Mouse (Mus musculus) bone marrow, adult 2 months (tissue): ENCODE results near the gene Fbxl13.

ENCODE experiments used
- CTCF ChIP-seq: fragments of 200-500 bp; IDR thresholded peaks from 2 replicates; pipeline ENCODE4 v1.5.1; 2011; ENCODE audit warnings: low read length, control low read depth; ENCODE audit not compliant: control insufficient read depth, insufficient read depth
- POLR2A ChIP-seq: fragments of 200-500 bp; IDR thresholded peaks from 2 replicates; pipeline ENCODE4 v1.6.1; 2011; ENCODE audit warnings: low read depth, mild to moderate bottlenecking, control low read depth, low read length, borderline replicate concordance; ENCODE audit not compliant: control insufficient read depth

DNA sequence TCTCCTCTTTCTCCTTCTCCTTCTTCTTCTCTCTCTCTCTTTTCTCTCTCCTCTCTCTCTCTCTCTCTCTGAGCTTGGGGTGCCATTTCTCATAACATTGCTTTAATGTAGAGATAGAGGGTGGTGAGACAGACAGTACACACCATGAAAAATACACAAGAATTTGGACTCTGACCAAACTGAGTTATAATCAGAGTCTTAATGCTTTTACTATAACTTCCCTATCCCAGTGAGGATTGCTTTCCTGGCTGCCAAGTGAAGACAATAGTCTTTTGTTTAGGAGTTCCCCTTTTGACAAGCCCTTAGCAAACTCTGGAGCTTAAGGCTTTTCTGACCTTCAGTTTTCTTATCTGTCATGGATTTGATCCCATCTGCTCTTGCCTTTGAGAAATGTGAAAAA lies 100.2 kb downstream of the Fbxl13 start:
- TF ChIP-seq POLR2A: no peak
- TF ChIP-seq CTCF: no peak
